ENCODE assay signal across 11 mouse cellular contexts in the genomic region with DNA sequence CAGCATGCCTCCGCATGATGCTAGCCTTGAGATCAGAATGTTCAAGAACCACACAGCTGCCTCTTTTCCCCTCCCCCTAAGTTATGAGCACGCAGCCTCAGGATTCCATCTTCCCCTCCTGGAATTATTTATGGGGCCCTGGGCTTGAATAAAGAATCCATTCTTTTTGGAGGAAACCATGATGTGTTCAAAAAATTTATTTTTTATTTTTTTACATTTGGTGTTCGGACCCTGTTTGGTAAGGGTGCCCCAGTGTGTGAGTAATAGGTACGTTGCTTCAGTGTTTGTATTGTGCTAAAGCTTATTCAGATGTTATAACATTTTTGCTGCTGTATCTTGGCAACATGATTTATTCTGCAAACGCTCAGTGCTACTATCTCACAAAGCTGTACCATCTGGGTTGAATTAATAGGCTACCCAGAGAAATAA.
A peak's percentile ranks its signal among the peaks of the same experiment; 100 is the strongest.
DNase-seq lines count a peak whose midpoint lies in the region; ATAC-seq lines count a peak whose summit lies in the region.
"Had no signal": no experiment of that assay in that cellular context is flagged by ENCODE, and none has a peak within 500 bp of the region (broad histone marks: within the 10 kb centered on the region; RNA-seq: fewer than 3 reads in every experiment).

No protein-coding gene starts in this region.

- peak overlapping the region; percentile 42; the same call in 1 of the 2 replicates for H3K4me2 ChIP-seq in midbrain, embryonic 12.5 days (replicated peaks)

- DNase-seq in Muller cell, postnatal 12 days (ENCODE audit: inconsistent ontology term), result peak; percentile 77
- DNase-seq in embryonic facial prominence, embryonic 10.5 days (ENCODE audit: low spot score), result peak; percentile 23
- DNase-seq in hindbrain, embryonic 10.5 days (ENCODE audit: low spot score), result peak; percentile 39
- DNase-seq in right cerebral cortex, postnatal 14 days, result no peak
- no peak for DNase-seq in cerebellum, adult 8-10 months
- no peak for DNase-seq in gastrocnemius, postnatal 10 days

- H3K4me1 ChIP-seq in embryonic facial prominence, embryonic 10.5 days, result peaks cover 46% of the 10 kb centered on the region
- peaks cover 66% of the 10 kb centered on the region for H3K4me1 ChIP-seq in hindbrain, embryonic 10.5 days (replicated peaks)
- H3K4me1 ChIP-seq in midbrain, embryonic 12.5 days, result peaks cover 59% of the 10 kb centered on the region

- H3K36me3 ChIP-seq in embryonic facial prominence, embryonic 10.5 days (replicated peaks), result no peaks in the 10 kb centered on the region
- no peaks in the 10 kb centered on the region for H3K36me3 ChIP-seq in hindbrain, embryonic 10.5 days
- H3K36me3 ChIP-seq in midbrain, embryonic 12.5 days, result no peaks in the 10 kb centered on the region
- H3K36me3 ChIP-seq: heart, embryonic 10.5 days; limb, embryonic 15.5 days had no signal

- H3K4me3 ChIP-seq in embryonic facial prominence, embryonic 10.5 days, result no peak overlapping the region
- H3K4me3 ChIP-seq in hindbrain, embryonic 10.5 days, result no peak overlapping the region
- no peak overlapping the region for H3K4me3 ChIP-seq in midbrain, embryonic 12.5 days

- H3K9me3 ChIP-seq in embryonic facial prominence, embryonic 10.5 days, result no peaks in the 10 kb centered on the region
- H3K9me3 ChIP-seq in hindbrain, embryonic 10.5 days, result 0 out of 2 replicates have a peak, but pooled peaks cover 3% of the 10 kb centered on the region
- H3K9me3 ChIP-seq in midbrain, embryonic 12.5 days, result no peaks in the 10 kb centered on the region
- H3K9me3 ChIP-seq: heart, embryonic 10.5 days; limb, embryonic 15.5 days had no signal

- peak overlapping the region; percentile 94 for H3K27ac ChIP-seq in embryonic facial prominence, embryonic 10.5 days (replicated peaks)
- H3K27ac ChIP-seq in hindbrain, embryonic 10.5 days, result peak overlapping the region; percentile 96
- peak overlapping the region; percentile 96 for H3K27ac ChIP-seq in midbrain, embryonic 12.5 days (replicated peaks)
- H3K27ac ChIP-seq: limb, embryonic 15.5 days; stomach, postnatal 0 days had no signal

- no peak overlapping the region for H3K9ac ChIP-seq in midbrain, embryonic 12.5 days (replicated peaks)
- H3K9ac ChIP-seq: limb, embryonic 15.5 days had no signal

- H3K27me3 ChIP-seq in embryonic facial prominence, embryonic 10.5 days (replicated peaks; ENCODE audit: low read depth, poor library complexity, severe bottlenecking), result peaks cover 1% of the 10 kb centered on the region; the same call in 1 of the 2 replicates
- H3K27me3 ChIP-seq in hindbrain, embryonic 10.5 days (ENCODE audit: insufficient read depth, poor library complexity, severe bottlenecking), result no peaks in the 10 kb centered on the region
- H3K27me3 ChIP-seq in midbrain, embryonic 12.5 days, result no peaks in the 10 kb centered on the region
- H3K27me3 ChIP-seq: limb, embryonic 15.5 days had no signal

- 50% methylated on average over 5 of the region's 5 CpGs for WGBS in embryonic facial prominence, embryonic 10.5 days
- WGBS in hindbrain, embryonic 10.5 days, result 28% methylated on average over 5 of the region's 5 CpGs
- 9% methylated on average over 5 of the region's 5 CpGs for WGBS in midbrain, embryonic 12.5 days

- ATAC-seq in midbrain, embryonic 12.5 days (ENCODE audit: low FRiP score, low read depth), result peak; percentile 59
- ATAC-seq in monocyte, adult 5-6 weeks (replicated peaks; ENCODE audit: insufficient number of reproducible peaks, low FRiP score, low TSS enrichment, poor library complexity, severe bottlenecking), result no peak

Comparison
In these comparisons a context has a peak if more than half of its experiments do, and no peak if none do; other contexts are left out.
1. DNase-seq: peak in Muller cell, postnatal 12 days (single experiment), embryonic facial prominence, embryonic 10.5 days (single experiment) and hindbrain, embryonic 10.5 days (single experiment); none in right cerebral cortex, postnatal 14 days (single experiment), cerebellum, adult 8-10 months (single experiment) and gastrocnemius, postnatal 10 days (single experiment).
2. Peak in every context shown above with its lines, with median percentiles within 50 percentile points of each other: H3K27ac ChIP-seq.